Mouse (Mus musculus): ENCODE results near the gene Zfp784. TPM values are rescaled to one million over a fixed set of nuclear protein-coding genes. Genes with fewer than 3 reads are reported as not detected.

Gene Zfp784
- total and polyA plus RNA-seq, 3 experiments: 0.96 to 2.9 TPM; not detected in 1

DNA sequence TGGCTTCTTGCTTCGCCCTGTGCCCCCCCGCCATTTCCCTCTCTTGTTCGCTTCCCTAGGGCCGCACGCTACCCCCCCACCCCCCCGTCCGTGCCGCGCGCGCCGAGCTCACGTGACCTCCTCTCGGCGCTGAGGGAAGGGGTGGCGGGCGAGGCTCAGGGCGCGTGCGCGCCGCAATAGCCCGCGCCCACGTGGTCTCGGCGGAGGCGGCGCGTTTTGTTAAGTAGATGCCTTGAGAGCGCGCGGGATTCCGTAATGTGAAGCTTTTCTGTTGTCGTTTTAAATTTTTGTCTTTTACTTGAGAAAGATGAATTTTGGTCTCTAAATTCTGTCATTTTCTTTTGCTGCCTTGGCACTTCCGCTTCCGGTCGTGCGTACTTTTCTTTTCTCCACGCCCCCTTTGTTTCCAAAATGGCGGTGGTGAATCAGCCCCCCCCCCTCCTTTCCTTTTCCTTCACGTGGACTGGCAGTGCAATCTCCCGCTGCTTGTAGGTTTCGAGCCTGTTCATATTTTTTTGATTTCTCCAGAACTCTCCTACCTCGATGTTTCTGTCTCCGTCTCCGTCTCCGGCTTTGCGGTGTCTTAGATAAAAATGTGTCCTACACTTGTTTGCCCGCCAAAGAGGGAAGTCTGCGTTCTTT, 24.2 kb upstream of the Zfp784 start (continued):
- TF ChIP-seq RCOR1 (IDR thresholded peaks at IDR 0.05; ENCODE audit: low read depth, low read length) (no peak), USF2 (IDR thresholded peaks at IDR 0.05; ENCODE audit: borderline replicate concordance in 1 of 2, insufficient read depth in 1 of 2, low read depth in 1 of 2, low read length in 2 of 2) (peak in 1 of 2 experiments; percentile 68; a peak in 1 of 4 replicates), HCFC1 (IDR thresholded peaks at IDR 0.05; ENCODE audit: low read depth, low read length) (peak; percentile 80), ELF1 (IDR thresholded peaks at IDR 0.05; ENCODE audit: low read depth, low read length) (peak; percentile 94), TAL1 (IDR thresholded peaks at IDR 0.05; ENCODE audit: low read length) (no peak), NELFE (IDR thresholded peaks at IDR 0.05; ENCODE audit: low read depth, low read length) (peak; percentile 28), E2F4 (IDR thresholded peaks at IDR 0.05; ENCODE audit: borderline replicate concordance, low read depth, low read length) (peak; percentile 87; the same call in 1 of the 2 replicates), SMC3 (IDR thresholded peaks at IDR 0.05; ENCODE audit: low read depth, low read length) (no peak), ZKSCAN1 (IDR thresholded peaks at IDR 0.05; ENCODE audit: low read depth, low read length) (no peak), CTCF (IDR thresholded peaks at IDR 0.05 in 2 of 3, conservative IDR thresholded peaks at IDR 0.05 in 1 of 3; ENCODE audit: control insufficient read depth in 1 of 3, insufficient read depth in 1 of 3, low read depth in 2 of 3, low read length in 3 of 3, poor library complexity in 1 of 3, severe bottlenecking in 1 of 3) (no peak), GABPA (IDR thresholded peaks at IDR 0.05; ENCODE audit: low read depth, low read length) (no peak)

DNA sequence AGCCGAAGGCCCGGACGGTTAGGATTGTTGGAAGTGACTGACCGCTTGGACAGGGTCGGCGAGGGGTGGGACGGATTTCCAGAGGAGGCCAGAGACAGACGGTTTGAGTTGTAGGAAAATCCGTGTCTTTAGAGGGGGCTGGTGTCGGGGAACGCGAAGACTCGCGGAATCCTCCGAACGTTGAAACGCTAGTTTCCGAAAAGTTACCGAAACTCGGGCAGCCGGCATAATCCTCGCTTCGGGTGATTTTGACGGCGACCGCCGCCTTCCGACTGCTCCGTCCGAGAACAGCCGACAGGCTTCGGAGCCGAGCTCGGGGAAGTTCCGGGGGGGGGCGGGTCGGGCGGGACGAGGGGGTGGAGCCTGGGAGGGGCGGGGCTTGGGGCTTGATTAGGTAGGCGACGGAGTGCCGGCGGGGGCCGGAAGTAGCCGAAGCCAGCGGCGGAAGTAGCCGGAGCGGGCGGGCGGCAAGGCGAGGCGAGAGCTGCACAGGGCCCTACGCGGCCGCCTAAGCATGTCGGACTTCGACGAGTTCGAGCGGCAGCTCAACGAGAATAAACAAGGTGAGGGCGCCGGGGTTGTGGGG, 23.6 kb upstream of the Zfp784 start, which contains the start of gene U2af2:
TSS of gene U2af2 (plus strand) at position 370 of the 586 bp plus-strand sequence.
- DNase-seq (ENCODE audit: low read depth, low spot score): peak; percentile 94
- Histone ChIP-seq H3K4me3 (ENCODE audit: control insufficient read depth in 1 of 2, insufficient read depth in 1 of 2, low read depth in 2 of 2, low read length in 2 of 2) (peak within 1 kb of the TSS; percentile 89 to 93), H3K27ac (ENCODE audit: control insufficient read depth, low read depth, low read length) (peak within 1 kb of the TSS; percentile 99), H3K27me3 (ENCODE audit: control insufficient read depth in 1 of 2, insufficient read depth in 2 of 2, low read length in 2 of 2) (no peaks in the 10 kb centered on the region), H3K79me2 (ENCODE audit: control insufficient read depth, insufficient read depth, low read length, poor library complexity) (peaks cover 49% of the 10 kb centered on the region), H3K9ac (ENCODE audit: control insufficient read depth, low read depth, low read length, poor library complexity, severe bottlenecking) (peak within 1 kb of the TSS; percentile 98), H3K9me3 (replicated peaks; ENCODE audit: insufficient read depth, low read length) (no peaks in the 10 kb centered on the region), H3K36me3 (ENCODE audit: control insufficient read depth in 1 of 2, insufficient read depth in 2 of 2, low read length in 2 of 2) (peaks cover 8 to 30% of the 10 kb centered on the region in 2 experiments), H3K4me1 (ENCODE audit: control insufficient read depth in 1 of 2, insufficient read depth in 2 of 2, low read length in 2 of 2) (peaks cover 2 to 22% of the 10 kb centered on the region in 2 experiments)
- peak; percentile 49; the same call in 1 of the 2 replicates for TF ChIP-seq MAZ (IDR thresholded peaks at IDR 0.05; ENCODE audit: low read depth, low read length)
- TF ChIP-seq ZNF384 (IDR thresholded peaks at IDR 0.05; ENCODE audit: low read depth, low read length): no peak
- TF ChIP-seq MEF2A (IDR thresholded peaks at IDR 0.05; ENCODE audit: extremely low read depth, insufficient replicate concordance, low read depth, low read length, poor library complexity, severe bottlenecking): no peak
- TF ChIP-seq JUND (IDR thresholded peaks at IDR 0.05; ENCODE audit: low read depth, low read length): no peak
- no peak for TF ChIP-seq RCOR1 (IDR thresholded peaks at IDR 0.05; ENCODE audit: low read depth, low read length)
- no peak for TF ChIP-seq E2F4 (IDR thresholded peaks at IDR 0.05; ENCODE audit: borderline replicate concordance, low read depth, low read length)
- peak in 1 of 2 experiments; percentile 76; a peak in 3 of 4 replicates for TF ChIP-seq POLR2A (IDR thresholded peaks at IDR 0.05; ENCODE audit: control insufficient read depth in 1 of 2, insufficient read depth in 1 of 2, low read depth in 1 of 2, low read length in 2 of 2, poor library complexity in 1 of 2)
- TF ChIP-seq NRF1 (IDR thresholded peaks at IDR 0.05; ENCODE audit: insufficient read depth, low read depth, low read length, poor library complexity, severe bottlenecking): no peak
- TF ChIP-seq MYB (IDR thresholded peaks at IDR 0.05; ENCODE audit: low read depth, low read length): no peak
- peak; percentile 16; the same call in 1 of the 2 replicates for TF ChIP-seq POLR2AphosphoS2 (IDR thresholded peaks at IDR 0.05; ENCODE audit: low read length)
- TF ChIP-seq CTCF (IDR thresholded peaks at IDR 0.05 in 2 of 3, conservative IDR thresholded peaks at IDR 0.05 in 1 of 3; ENCODE audit: control insufficient read depth in 1 of 3, insufficient read depth in 1 of 3, low read depth in 2 of 3, low read length in 3 of 3, poor library complexity in 1 of 3, severe bottlenecking in 1 of 3): no peak
- no peak for TF ChIP-seq TCF12 (IDR thresholded peaks at IDR 0.05; ENCODE audit: low read depth, low read length)
- no peak for TF ChIP-seq TBP (IDR thresholded peaks at IDR 0.05; ENCODE audit: low read depth, low read length)
- peak; percentile 39; the same call in 1 of the 2 replicates for TF ChIP-seq NELFE (IDR thresholded peaks at IDR 0.05; ENCODE audit: low read depth, low read length)
- no peak; the same call in 1 of the 2 replicates for TF ChIP-seq ETS1 (IDR thresholded peaks at IDR 0.05; ENCODE audit: low read depth, low read length)
- TF ChIP-seq ZC3H11A (IDR thresholded peaks at IDR 0.05; ENCODE audit: low read depth, low read length): no peak
- no peak for TF ChIP-seq EP300 (IDR thresholded peaks at IDR 0.05; ENCODE audit: low read depth in 1 of 2, low read length in 2 of 2)
- no peak for TF ChIP-seq TAL1 (IDR thresholded peaks at IDR 0.05; ENCODE audit: low read length)
- TF ChIP-seq CHD2 (IDR thresholded peaks at IDR 0.05; ENCODE audit: low read length): no peak
- no peak; the same call in 1 of the 2 replicates for TF ChIP-seq ZMIZ1 (IDR thresholded peaks at IDR 0.05; ENCODE audit: low read depth, low read length)
- no peak for TF ChIP-seq GABPA (IDR thresholded peaks at IDR 0.05; ENCODE audit: low read depth, low read length)
- TF ChIP-seq MAX (IDR thresholded peaks at IDR 0.05; ENCODE audit: low read length): no peak
- no peak for TF ChIP-seq UBTF (IDR thresholded peaks at IDR 0.05; ENCODE audit: borderline replicate concordance, insufficient read depth, low read depth, low read length)
- no peak for TF ChIP-seq USF2 (IDR thresholded peaks at IDR 0.05; ENCODE audit: borderline replicate concordance in 1 of 2, insufficient read depth in 1 of 2, low read depth in 1 of 2, low read length in 2 of 2)
- no peak for TF ChIP-seq MXI1 (IDR thresholded peaks at IDR 0.05; ENCODE audit: low read depth, low read length)
- peak; percentile 37; the same call in 1 of the 2 replicates for TF ChIP-seq ELF1 (IDR thresholded peaks at IDR 0.05; ENCODE audit: low read depth, low read length)
- no peak for TF ChIP-seq RAD21 (IDR thresholded peaks at IDR 0.05; ENCODE audit: low read depth, low read length)
- TF ChIP-seq ZKSCAN1 (IDR thresholded peaks at IDR 0.05; ENCODE audit: low read depth, low read length): no peak
